Mouse (Mus musculus) heart, postnatal 4 days (tissue): ENCODE results near the gene Rnf167. TPM values are rescaled to one million over a fixed set of nuclear protein-coding genes. Genes with fewer than 3 reads are reported as not detected.
A peak's percentile ranks its signal among the peaks of the same experiment; 100 is the strongest.

Source experiments
- DNase-seq: peaks from one replicate; pipeline ENCODE4 v3.0.0; 2021
- total RNA-seq, 2 experiments: library from RNA; stranded (reverse); gene quantifications; 2 replicates each; pipeline ENCODE4 v1.2.3; 2021

The Rnf167 gene
- total RNA-seq, 2 experiments from 2014 or later = 42.1 to 42.8 TPM

GRCm38 (mm10) chr11:70655571-70656455, 8.8 kb downstream of the Rnf167 start:
- DNase-seq = peak; percentile 78

GRCm38 (mm10) chr11:70656456-70656927, 9.5 kb downstream of the Rnf167 start:
- DNase-seq = peak; percentile 88

GRCm38 (mm10) chr11:70656964-70657363, 9.9 kb downstream of the Rnf167 start, which contains the start of gene Eno3:
Gene Eno3, plus strand, starts transcription at chr11:70657202.
- DNase-seq = peak; percentile 77

- no peak for DNase-seq
Observed at GRCm38 (mm10) chr11:70657573-70657972, 10.5 kb downstream of the Rnf167 start.

GRCm38 (mm10) chr11:70657991-70658390, 11.0 kb downstream of the Rnf167 start:
- DNase-seq = no peak

GRCm38 (mm10) chr11:70658521-70658920, 11.5 kb downstream of the Rnf167 start:
- DNase-seq = no peak

GRCm38 (mm10) chr11:70658942-70659341, 11.9 kb downstream of the Rnf167 start:
- no peak for DNase-seq

- no peak for DNase-seq
Observed at GRCm38 (mm10) chr11:70660571-70660970, 13.5 kb downstream of the Rnf167 start.

GRCm38 (mm10) chr11:70663101-70663500, 16.1 kb downstream of the Rnf167 start:
- DNase-seq = no peak

- peak; percentile 66 for DNase-seq
Observed at GRCm38 (mm10) chr11:70663957-70664356, 16.9 kb downstream of the Rnf167 start.

GRCm38 (mm10) chr11:70664741-70665140, 17.7 kb downstream of the Rnf167 start:
- DNase-seq = no peak

- DNase-seq = no peak
Observed at GRCm38 (mm10) chr11:70666687-70667086, 19.7 kb downstream of the Rnf167 start.

GRCm38 (mm10) chr11:70667271-70668150, 20.5 kb downstream of the Rnf167 start:
- no peak for DNase-seq

GRCm38 (mm10) chr11:70668335-70668770, 21.3 kb downstream of the Rnf167 start:
- peak; percentile 67 for DNase-seq

GRCm38 (mm10) chr11:70668771-70669505, 21.9 kb downstream of the Rnf167 start, which contains the start of gene Spag7:
Gene Spag7, minus strand, starts transcription at chr11:70669416.
- DNase-seq = peak; percentile 96

GRCm38 (mm10) chr11:70669582-70670345, 22.7 kb downstream of the Rnf167 start:
- DNase-seq = peak; percentile 85

GRCm38 (mm10) chr11:70670483-70670882, 23.4 kb downstream of the Rnf167 start:
- no peak for DNase-seq

GRCm38 (mm10) chr11:70671333-70672047, 24.5 kb downstream of the Rnf167 start:
- DNase-seq = no peak

GRCm38 (mm10) chr11:70674014-70674413, 27.0 kb downstream of the Rnf167 start:
- DNase-seq = no peak

- no peak for DNase-seq
Observed at GRCm38 (mm10) chr11:70674501-70674900, 27.5 kb downstream of the Rnf167 start.

GRCm38 (mm10) chr11:70678092-70678491, 31.1 kb downstream of the Rnf167 start:
- no peak for DNase-seq
